Mouse (Mus musculus): Measurements from ENCODE around the gene Slc7a8.

Gene Slc7a8

GRCm38 (mm10) chr14:54737634-54738033 lies 44.1 kb downstream of the Slc7a8 start:
- DNase-seq (ENCODE audit: low spot score in 2 of 2) = no peak

GRCm38 (mm10) chr14:54736555-54737552 lies 44.9 kb downstream of the Slc7a8 start:
- DNase-seq (ENCODE audit: low spot score in 2 of 2) = no peak

- DNase-seq (ENCODE audit: low spot score in 2 of 2) = no peak
Observed at GRCm38 (mm10) chr14:54735221-54735620, 46.5 kb downstream of the Slc7a8 start.

GRCm38 (mm10) chr14:54734004-54734403 lies 47.7 kb downstream of the Slc7a8 start:
- DNase-seq (ENCODE audit: low spot score in 2 of 2) = no peak

- DNase-seq (ENCODE audit: low spot score in 2 of 2) = no peak
Observed at GRCm38 (mm10) chr14:54732206-54732605, 49.5 kb downstream of the Slc7a8 start.

GRCm38 (mm10) chr14:54730305-54730704 lies 51.4 kb downstream of the Slc7a8 start:
- DNase-seq (ENCODE audit: low spot score in 2 of 2) = no peak

- DNase-seq (ENCODE audit: low spot score in 2 of 2) = no peak
Observed at GRCm38 (mm10) chr14:54728823-54729653, 52.7 kb downstream of the Slc7a8 start.

GRCm38 (mm10) chr14:54727565-54727964 lies 54.2 kb downstream of the Slc7a8 start:
- DNase-seq (ENCODE audit: low spot score in 2 of 2) = no peak

- no peak for DNase-seq (ENCODE audit: low spot score in 2 of 2)
Observed at GRCm38 (mm10) chr14:54724049-54724448, 57.7 kb downstream of the Slc7a8 start.

GRCm38 (mm10) chr14:54721711-54722110 lies 60.0 kb downstream of the Slc7a8 start:
- no peak for DNase-seq (ENCODE audit: low spot score in 2 of 2)

GRCm38 (mm10) chr14:54720654-54721350 lies 60.9 kb downstream of the Slc7a8 start:
- DNase-seq (ENCODE audit: low spot score in 2 of 2) = no peak

GRCm38 (mm10) chr14:54720041-54720440 lies 61.7 kb downstream of the Slc7a8 start:
- no peak for DNase-seq (ENCODE audit: low spot score in 2 of 2)

- no peak for DNase-seq (ENCODE audit: low spot score in 2 of 2)
Observed at GRCm38 (mm10) chr14:54715402-54715801, 66.3 kb downstream of the Slc7a8 start.

- DNase-seq (ENCODE audit: low spot score in 2 of 2) = no peak
Observed at GRCm38 (mm10) chr14:54714617-54715081, 67.1 kb downstream of the Slc7a8 start.

- DNase-seq (ENCODE audit: low spot score in 2 of 2) = no peak
Observed at GRCm38 (mm10) chr14:54714121-54714520, 67.6 kb downstream of the Slc7a8 start.

GRCm38 (mm10) chr14:54712861-54713260 lies 68.9 kb downstream of the Slc7a8 start:
- no peak for DNase-seq (ENCODE audit: low spot score in 2 of 2)

- DNase-seq (ENCODE audit: low spot score in 2 of 2) = no peak
Observed at GRCm38 (mm10) chr14:54712074-54712473, 69.7 kb downstream of the Slc7a8 start, which contains the start of gene Cebpe. Gene Cebpe, minus strand, starts transcription at chr14:54712174.

- DNase-seq (ENCODE audit: low spot score in 2 of 2) = no peak
Observed at GRCm38 (mm10) chr14:54709054-54709453, 72.7 kb downstream of the Slc7a8 start.

GRCm38 (mm10) chr14:54706589-54707320 lies 75.0 kb downstream of the Slc7a8 start:
- no peak for DNase-seq (ENCODE audit: low spot score in 2 of 2)

GRCm38 (mm10) chr14:54705844-54706243 lies 75.9 kb downstream of the Slc7a8 start:
- no peak for DNase-seq (ENCODE audit: low spot score in 2 of 2)

GRCm38 (mm10) chr14:54703207-54703606 lies 78.5 kb downstream of the Slc7a8 start:
- no peak for DNase-seq (ENCODE audit: low spot score in 2 of 2)

All from urinary bladder, postnatal 4 days (tissue).